Mouse (Mus musculus) retina, adult 2 months (tissue): ENCODE data around the gene Alg5.

Experiments
- DNase-seq: peaks from one replicate; pipeline ENCODE4 v3.0.0-alpha.2; 2012; ENCODE audit warnings: low read depth, low spot score

Gene Alg5

DNA sequence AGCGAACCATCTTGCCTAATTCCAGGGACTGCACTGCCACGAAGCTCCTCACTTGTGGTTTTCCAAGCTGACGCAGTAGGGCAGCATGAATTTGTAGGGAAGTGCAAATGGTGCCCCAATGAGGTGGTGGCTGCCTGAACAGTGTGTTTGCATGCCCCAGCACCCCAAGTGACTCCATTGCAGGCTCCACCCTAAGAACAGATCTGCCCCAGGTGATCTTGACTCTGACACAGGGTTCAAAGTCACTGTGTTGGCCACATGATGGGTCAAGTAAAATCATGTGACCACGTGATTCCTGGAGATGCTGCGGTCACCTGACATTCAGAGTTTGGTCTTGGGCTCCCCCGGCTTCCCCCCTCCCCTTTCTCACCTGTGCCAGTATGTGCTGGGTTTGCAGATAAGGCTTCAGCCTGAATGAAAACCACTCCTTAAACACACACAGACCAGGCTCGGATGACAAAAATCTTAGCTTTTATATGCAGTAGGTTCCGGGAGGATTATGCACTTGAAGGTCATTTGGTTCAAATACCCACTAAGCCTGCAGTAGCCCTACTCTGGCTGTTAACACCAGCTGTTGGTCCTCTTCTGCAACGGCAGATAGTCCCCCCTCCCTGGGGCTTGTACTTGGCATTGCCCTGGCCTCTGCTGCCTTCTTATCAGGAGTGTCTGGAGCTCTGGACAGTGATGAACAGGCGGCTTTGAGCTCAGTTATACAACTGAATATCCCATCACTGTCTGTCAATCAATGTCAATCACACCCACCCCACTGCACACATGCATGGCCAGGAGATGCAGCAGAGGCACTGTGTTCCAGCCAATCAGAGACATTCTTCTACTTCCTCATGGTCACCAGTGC, 56.7 kb downstream of the Alg5 start:
- DNase-seq: no peak

DNA sequence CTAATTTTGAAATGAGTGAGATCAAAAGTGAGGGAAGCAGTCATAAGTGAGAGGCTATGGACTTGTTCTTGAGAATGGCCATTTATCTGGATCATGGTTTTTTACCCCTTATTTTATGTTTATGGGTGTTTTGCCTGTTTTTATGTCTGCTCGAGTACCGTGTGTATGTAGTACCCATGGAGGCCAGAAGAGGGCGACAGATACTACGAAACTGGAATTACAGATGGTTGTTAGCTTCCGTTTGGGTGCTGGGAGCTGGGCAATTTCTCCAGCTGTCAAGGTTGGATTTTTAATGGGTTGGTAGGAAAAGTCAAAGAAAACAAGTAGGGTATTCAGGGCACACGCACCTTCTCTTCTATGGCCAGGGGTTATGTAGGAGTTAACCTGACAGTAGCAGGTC, 58.4 kb downstream of the Alg5 start:
- DNase-seq: no peak

DNA sequence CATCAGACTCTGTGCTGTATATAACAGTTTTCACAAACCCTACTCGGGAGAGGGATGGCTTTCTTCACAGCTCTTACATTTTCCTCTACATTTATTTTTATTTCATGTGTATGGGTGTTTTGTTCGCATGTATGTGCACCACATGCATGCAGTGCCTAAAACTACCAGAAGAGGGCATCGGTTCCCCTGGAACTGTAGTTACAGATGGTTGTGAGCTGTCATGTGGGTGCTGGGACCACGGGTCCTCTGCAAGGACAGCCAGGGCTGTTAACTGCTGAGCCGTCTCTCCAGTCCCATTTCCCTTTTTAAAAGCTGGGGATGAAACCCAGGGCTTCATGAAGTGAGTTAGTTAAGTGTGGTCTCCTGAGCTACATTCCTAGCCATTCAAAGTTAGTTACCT, 60.0 kb downstream of the Alg5 start:
- DNase-seq: no peak

DNA sequence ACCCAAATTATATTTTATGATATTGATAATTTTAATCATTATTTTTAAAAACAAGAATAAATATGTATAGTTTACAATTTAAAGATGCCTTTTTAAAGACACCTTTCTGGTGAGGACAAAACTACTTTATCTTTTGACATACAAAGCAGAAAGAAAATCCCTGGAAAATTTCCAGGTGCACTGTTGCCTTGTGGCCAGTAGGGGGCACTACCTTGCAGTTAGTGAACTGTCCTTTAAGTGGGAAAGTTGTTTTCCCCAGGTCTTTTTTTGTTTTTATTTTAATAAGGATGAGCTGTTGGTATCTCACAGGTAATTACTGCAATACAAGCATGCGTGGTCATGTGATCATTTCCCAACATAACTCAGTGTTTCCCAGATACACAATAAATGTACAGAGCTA, 60.5 kb downstream of the Alg5 start:
- no peak for DNase-seq

DNA sequence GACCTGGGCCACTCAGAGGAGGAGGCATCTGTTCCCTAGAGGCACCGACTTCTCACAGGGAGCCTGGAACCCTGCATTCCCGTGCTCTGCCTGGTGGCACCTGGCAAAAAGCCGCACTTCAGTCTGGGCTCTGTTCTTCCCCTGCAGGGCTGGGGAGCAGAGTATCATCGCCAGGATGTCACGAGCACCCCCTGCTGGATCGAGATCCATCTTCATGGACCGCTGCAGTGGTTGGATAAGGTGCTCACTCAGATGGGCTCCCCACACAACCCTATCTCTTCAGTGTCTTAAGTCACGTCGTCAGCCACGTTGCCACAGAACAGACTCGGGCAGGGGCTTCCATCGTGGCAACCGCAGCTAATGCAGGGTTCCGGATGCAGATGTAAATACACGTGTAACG, 61.9 kb downstream of the Alg5 start:
- no peak for DNase-seq
